Mouse (Mus musculus) splenic B cell, adult 2 months (primary cell): ENCODE measurements at regions not wholly inside any gene's neighbourhood (a gene's known extent, or its start where the extent isn't known, plus 50 kb on each side); places are given as distances from the start of the nearest gene placed in this dataset.

Experiments used
- DNase-seq: peaks from one replicate; pipeline ENCODE4 v3.0.0-alpha.2; 2011; ENCODE audit warnings: low read depth, low spot score
- H3K27me3 ChIP-seq: 2 replicates; pipeline ENCODE4 v1.6.1; 2012; ENCODE audit warnings: mild to moderate bottlenecking, low read length, moderate library complexity, mixed read lengths; ENCODE audit not compliant: control insufficient read depth, poor library complexity, insufficient read depth, severe bottlenecking
- H3K36me3 ChIP-seq: 2 replicates; pipeline ENCODE4 v1.6.1; 2012; ENCODE audit warnings: mild to moderate bottlenecking, low read length, moderate library complexity, mixed read lengths; ENCODE audit not compliant: control insufficient read depth, poor library complexity, insufficient read depth, severe bottlenecking

- Histone ChIP-seq H3K27me3 (no peaks in the 10 kb centered on the region), H3K36me3 (no peaks in the 10 kb centered on the region)
- peak; percentile 54 for DNase-seq
These were observed 96.9 kb upstream of the Zfp648 start for GRCm38 (mm10) chr1:154104006-154104600.

GRCm38 (mm10) chr1:154104779-154105178 lies 96.2 kb upstream of the Zfp648 start:
- no peak for DNase-seq
- Histone ChIP-seq H3K27me3 (no peaks in the 10 kb centered on the region), H3K36me3 (no peaks in the 10 kb centered on the region)

GRCm38 (mm10) chr1:154112500-154112899 lies 88.5 kb upstream of the Zfp648 start:
- H3K27me3 ChIP-seq = no peaks in the 10 kb centered on the region
- no peak for DNase-seq
- H3K36me3 ChIP-seq = no peaks in the 10 kb centered on the region

GRCm38 (mm10) chr1:154113291-154114050 lies 87.5 kb upstream of the Zfp648 start:
- DNase-seq = no peak
- Histone ChIP-seq H3K27me3 (no peaks in the 10 kb centered on the region), H3K36me3 (no peaks in the 10 kb centered on the region)

- H3K27me3 ChIP-seq = no peaks in the 10 kb centered on the region
- no peaks in the 10 kb centered on the region for H3K36me3 ChIP-seq
- DNase-seq = no peak
These were observed 84.7 kb upstream of the Zfp648 start for GRCm38 (mm10) chr1:154116188-154116710.

GRCm38 (mm10) chr1:154117346-154117687 lies 83.7 kb upstream of the Zfp648 start:
- Histone ChIP-seq H3K27me3 (no peaks in the 10 kb centered on the region), H3K36me3 (no peaks in the 10 kb centered on the region)
- no peak for DNase-seq

GRCm38 (mm10) chr1:154117688-154118373 lies 83.2 kb upstream of the Zfp648 start:
- Histone ChIP-seq H3K36me3 (no peaks in the 10 kb centered on the region), H3K27me3 (no peaks in the 10 kb centered on the region)
- peak; percentile 73 for DNase-seq

GRCm38 (mm10) chr1:154118374-154119004 lies 82.5 kb upstream of the Zfp648 start:
- peak; percentile 84 for DNase-seq
- Histone ChIP-seq H3K36me3 (no peaks in the 10 kb centered on the region), H3K27me3 (no peaks in the 10 kb centered on the region)

- Histone ChIP-seq H3K27me3 (no peaks in the 10 kb centered on the region), H3K36me3 (no peaks in the 10 kb centered on the region)
- no peak for DNase-seq
These were observed 81.4 kb upstream of the Zfp648 start for GRCm38 (mm10) chr1:154119611-154120010.

- Histone ChIP-seq H3K36me3 (no peaks in the 10 kb centered on the region), H3K27me3 (no peaks in the 10 kb centered on the region)
- DNase-seq = no peak
These were observed 80.3 kb upstream of the Zfp648 start for GRCm38 (mm10) chr1:154120693-154121092.

GRCm38 (mm10) chr1:154124981-154125380 lies 76.0 kb upstream of the Zfp648 start:
- no peaks in the 10 kb centered on the region for H3K27me3 ChIP-seq
- H3K36me3 ChIP-seq = no peaks in the 10 kb centered on the region
- DNase-seq = no peak

GRCm38 (mm10) chr1:154126487-154126886 lies 74.5 kb upstream of the Zfp648 start:
- Histone ChIP-seq H3K36me3 (no peaks in the 10 kb centered on the region), H3K27me3 (no peaks in the 10 kb centered on the region)
- DNase-seq = no peak

GRCm38 (mm10) chr1:154139488-154139887 lies 61.5 kb upstream of the Zfp648 start:
- no peak for DNase-seq
- Histone ChIP-seq H3K36me3 (no peaks in the 10 kb centered on the region), H3K27me3 (no peaks in the 10 kb centered on the region)

- H3K36me3 ChIP-seq = no peaks in the 10 kb centered on the region
- no peak for DNase-seq
- H3K27me3 ChIP-seq = no peaks in the 10 kb centered on the region
These were observed 57.3 kb upstream of the Zfp648 start for GRCm38 (mm10) chr1:154143691-154144090.
